8 mouse cellular contexts compared by ENCODE assay signal in the genomic region with DNA sequence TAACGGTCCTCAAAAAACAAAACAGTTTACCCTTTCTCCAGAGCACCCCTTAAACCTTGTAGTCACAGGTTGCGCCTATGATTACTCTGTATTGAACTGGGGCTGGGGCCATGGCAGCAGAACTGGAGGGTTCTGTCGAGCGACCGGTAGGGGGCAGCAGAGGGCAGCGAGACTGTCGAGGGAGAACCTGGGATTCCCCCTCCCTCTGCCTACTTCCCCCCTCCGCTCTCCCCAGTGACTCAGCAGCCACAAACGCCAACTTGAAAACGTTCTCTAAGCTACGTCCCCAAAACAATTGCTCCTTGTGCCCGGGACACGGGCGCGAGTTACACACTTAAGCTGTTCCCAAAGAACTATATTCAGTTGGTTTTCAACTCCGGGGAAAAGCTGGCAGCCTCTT. TPM values are rescaled to one million over a fixed set of nuclear protein-coding genes. Genes with fewer than 3 reads are reported as not detected.
DNase-seq lines count a peak whose midpoint lies in the region; ATAC-seq and TF ChIP-seq lines count a peak whose summit lies in the region.

No protein-coding gene starts in this region.

- H3K27me3 ChIP-seq in embryonic facial prominence, embryonic 12.5 days = 0 out of 2 replicates have a peak, but pooled peaks cover 9% of the 10 kb centered on the region
- H3K27me3 ChIP-seq in heart, adult 2 months (ENCODE audit: control insufficient read depth, insufficient read depth, low read length) = peaks cover 6% of the 10 kb centered on the region
- no peaks in the 10 kb centered on the region for H3K27me3 ChIP-seq in kidney, adult 2 months (replicated peaks; ENCODE audit: control insufficient read depth, insufficient read depth, low read length)
- peaks cover 20% of the 10 kb centered on the region for H3K27me3 ChIP-seq in limb, embryonic 12.5 days
- no peaks in the 10 kb centered on the region; the same call in 1 of the 2 replicates for H3K27me3 ChIP-seq in midbrain, embryonic 15.5 days (replicated peaks)

- H3K4me2 ChIP-seq in embryonic facial prominence, embryonic 12.5 days (replicated peaks) = peak overlapping the region; percentile 40
- H3K4me2 ChIP-seq in limb, embryonic 12.5 days = peak overlapping the region; percentile 49
- H3K4me2 ChIP-seq in midbrain, embryonic 15.5 days = peak overlapping the region; percentile 40

- no peaks in the 10 kb centered on the region for H3K9me3 ChIP-seq in embryonic facial prominence, embryonic 12.5 days
- no peaks in the 10 kb centered on the region for H3K9me3 ChIP-seq in limb, embryonic 12.5 days
- H3K9me3 ChIP-seq in midbrain, embryonic 15.5 days = no peaks in the 10 kb centered on the region

- no peaks in the 10 kb centered on the region for H3K36me3 ChIP-seq in embryonic facial prominence, embryonic 12.5 days
- H3K36me3 ChIP-seq in heart, adult 2 months (ENCODE audit: control insufficient read depth, insufficient read depth, low read length) = no peaks in the 10 kb centered on the region
- no peaks in the 10 kb centered on the region for H3K36me3 ChIP-seq in kidney, adult 2 months (ENCODE audit: control insufficient read depth, insufficient read depth, low read length)
- no peaks in the 10 kb centered on the region for H3K36me3 ChIP-seq in limb, embryonic 12.5 days
- no peaks in the 10 kb centered on the region for H3K36me3 ChIP-seq in midbrain, embryonic 15.5 days (replicated peaks)

- no peak for TF ChIP-seq CTCF in heart, adult 2 months (IDR thresholded peaks at IDR 0.05)
- peak; percentile 86 for TF ChIP-seq CTCF in kidney, adult 2 months (conservative IDR thresholded peaks at IDR 0.05; ENCODE audit: insufficient read depth, insufficient read length, low read depth, low read length)

- peak; percentile 63 for DNase-seq in 3134 (ENCODE audit: extremely low read depth, insufficient read length, low spot score)
- peak; percentile 96 for DNase-seq in adrenal gland, postnatal 25 days
- DNase-seq in heart, adult 2 months = peak; percentile 88 to 90
- peak; percentile 87 for DNase-seq in kidney, adult 2 months
- DNase-seq in spleen, adult 18-20 months = peak; percentile 80 to 90

- H3K4me1 ChIP-seq in embryonic facial prominence, embryonic 12.5 days = peaks cover 28% of the 10 kb centered on the region; the same call in 1 of the 2 replicates
- no peaks in the 10 kb centered on the region for H3K4me1 ChIP-seq in heart, adult 2 months (ENCODE audit: control insufficient read depth, insufficient read depth, low read length)
- H3K4me1 ChIP-seq in kidney, adult 2 months (ENCODE audit: control insufficient read depth, insufficient read depth, low read length) = no peaks in the 10 kb centered on the region
- peaks cover 29% of the 10 kb centered on the region for H3K4me1 ChIP-seq in limb, embryonic 12.5 days (replicated peaks)
- peaks cover 28% of the 10 kb centered on the region for H3K4me1 ChIP-seq in midbrain, embryonic 15.5 days

- 1% methylated on average over 16 of the region's 16 CpGs for WGBS in embryonic facial prominence, embryonic 12.5 days
- 3% methylated on average over 16 of the region's 16 CpGs for WGBS in heart, adult 2 months
- 1% methylated on average over 16 of the region's 16 CpGs for WGBS in kidney, adult 2 months
- WGBS in limb, embryonic 12.5 days = 1% methylated on average over 16 of the region's 16 CpGs
- under 1% methylated on average over 15 of the region's 16 CpGs for WGBS in midbrain, embryonic 15.5 days

- peak; percentile 82; the same call in 1 of the 2 replicates for TF ChIP-seq EP300 in heart, adult 2 months (IDR thresholded peaks at IDR 0.05; ENCODE audit: insufficient read depth, low read depth, low read length)

- H3K79me2 ChIP-seq in heart, adult 2 months (replicated peaks; ENCODE audit: control insufficient read depth, insufficient read depth, low read length) = no peaks in the 10 kb centered on the region

- no peak overlapping the region for H3K9ac ChIP-seq in embryonic facial prominence, embryonic 12.5 days
- no peak overlapping the region for H3K9ac ChIP-seq in heart, adult 2 months (ENCODE audit: low read depth, low read length)
- H3K9ac ChIP-seq in limb, embryonic 12.5 days (replicated peaks) = no peak overlapping the region
- H3K9ac ChIP-seq in midbrain, embryonic 15.5 days = no peak overlapping the region

- 0 out of 2 replicates have a peak, but pooled peaks have one; percentile 16 for TF ChIP-seq POLR2A in heart, adult 2 months (IDR thresholded peaks at IDR 0.05; ENCODE audit: insufficient read depth, low read depth, low read length)
- no peak for TF ChIP-seq POLR2A in kidney, adult 2 months (IDR thresholded peaks at IDR 0.05; ENCODE audit: low read depth, low read length)

- H3K27ac ChIP-seq in embryonic facial prominence, embryonic 12.5 days = no peak overlapping the region
- H3K27ac ChIP-seq in heart, adult 2 months = peak overlapping the region; percentile 47
- H3K27ac ChIP-seq in kidney, adult 2 months (ENCODE audit: insufficient read depth, low read depth, low read length) = no peak overlapping the region
- H3K27ac ChIP-seq in limb, embryonic 12.5 days = peak overlapping the region; percentile 66; the same call in 1 of the 2 replicates
- peak overlapping the region; percentile 18; the same call in 1 of the 2 replicates for H3K27ac ChIP-seq in midbrain, embryonic 15.5 days

- ATAC-seq in embryonic facial prominence, embryonic 12.5 days (ENCODE audit: insufficient number of reproducible peaks, insufficient read depth, low FRiP score, low TSS enrichment) = peak; percentile 58; the same call in 1 of the 2 replicates
- peak; percentile 66; the same call in 1 of the 2 replicates for ATAC-seq in limb, embryonic 12.5 days (ENCODE audit: insufficient number of reproducible peaks, insufficient read depth, low FRiP score, low TSS enrichment, low read depth)
- 0 out of 2 replicates have a peak, but pooled peaks have one; percentile 27 for ATAC-seq in midbrain, embryonic 15.5 days (replicated peaks)

- intact Hi-C loops in heart, adult 2 months (cut with DNase I) = loop anchor here (1.0 kb wide), 2 partner anchors 48 to 78 kb away; no protein-coding TSS in a partner anchor

- H3K4me3 ChIP-seq in embryonic facial prominence, embryonic 12.5 days = no peak overlapping the region
- peak overlapping the region; percentile 21; the same call in 1 of the 2 replicates for H3K4me3 ChIP-seq in heart, adult 2 months
- no peak overlapping the region for H3K4me3 ChIP-seq in kidney, adult 2 months (ENCODE audit: insufficient read depth, low read depth, low read length)
- peak overlapping the region; percentile 17; the same call in 1 of the 2 replicates for H3K4me3 ChIP-seq in limb, embryonic 12.5 days (replicated peaks)
- no peak overlapping the region for H3K4me3 ChIP-seq in midbrain, embryonic 15.5 days

RNA-seq across cellular contexts. Expression of a gene that starts 4.5 kb away (rescaled TPM):
- total RNA-seq in adrenal gland, postnatal 25 days (2021) = not detected in 2 replicates
- polyA plus RNA-seq in embryonic facial prominence, embryonic 12.5 days (2016; fragmentation: Nextera tagmentation; extraction: Ambion mirVana) = 1.7 and 1.9 TPM in 2 replicates
- total RNA-seq in heart, adult 2 months (2021) = not detected
- polyA plus RNA-seq in heart, adult 2 months (2012; rRNA removed) = 1.4 and 1.8 TPM in 2 replicates
- polyA plus RNA-seq in kidney, adult 2 months (2012; rRNA removed) = 1.4 and 2.5 TPM in 2 replicates
- polyA plus RNA-seq in limb, embryonic 12.5 days (2016; fragmentation: Nextera tagmentation; extraction: Ambion mirVana) = 1.2 and 1.4 TPM in 2 replicates
- polyA plus RNA-seq in midbrain, embryonic 15.5 days (2015; fragmentation: Nextera tagmentation; extraction: Ambion mirVana) = 1.9 and 2.2 TPM in 2 replicates

RNA-seq across cellular contexts. Expression of a gene that starts 57.0 kb away (rescaled TPM):
- total RNA-seq in adrenal gland, postnatal 25 days (2021) = 23.1 and 28.0 TPM in 2 replicates
- polyA plus RNA-seq in embryonic facial prominence, embryonic 12.5 days (2016; fragmentation: Nextera tagmentation; extraction: Ambion mirVana) = 10.8 TPM in 2 replicates
- 1 to 10 TPM in 1 of 2 experiments, under 1 TPM in 1; 0.99 to 1.0 TPM for total RNA-seq in heart, adult 2 months (2021)
- polyA plus RNA-seq in heart, adult 2 months (2012; rRNA removed) = 1.3 and 1.6 TPM in 2 replicates
- polyA plus RNA-seq in kidney, adult 2 months (2012; rRNA removed) = 2.4 and 5.4 TPM in 2 replicates
- 8.7 and 12.0 TPM in 2 replicates for polyA plus RNA-seq in limb, embryonic 12.5 days (2016; fragmentation: Nextera tagmentation; extraction: Ambion mirVana)
- polyA plus RNA-seq in midbrain, embryonic 15.5 days (2015; fragmentation: Nextera tagmentation; extraction: Ambion mirVana) = 6.0 and 6.4 TPM in 2 replicates

Comparison
In these comparisons a context has a peak if more than half of its experiments do, and no peak if none do; other contexts are left out.
1. H3K27ac ChIP-seq: peak in heart, adult 2 months (single experiment), limb, embryonic 12.5 days (single experiment) and midbrain, embryonic 15.5 days (single experiment); none in embryonic facial prominence, embryonic 12.5 days (single experiment) and kidney, adult 2 months (single experiment).
2. H3K4me3 ChIP-seq: peak in heart, adult 2 months (single experiment) and limb, embryonic 12.5 days (single experiment); none in embryonic facial prominence, embryonic 12.5 days (single experiment), kidney, adult 2 months (single experiment) and midbrain, embryonic 15.5 days (single experiment).
3. Peak in every context shown above with its lines, with median percentiles within 50 percentile points of each other: DNase-seq, ATAC-seq and H3K4me2 ChIP-seq.